Mouse (Mus musculus): Measurements from ENCODE around the gene Spata31d1d. TPM values are rescaled to one million over a fixed set of nuclear protein-coding genes. Genes with fewer than 3 reads are reported as not detected.
"Not testable (repeated sequence)": the region's sequence is repeated elsewhere in the genome, so short reads cannot be mapped to it uniquely, and the experiment has no call there.

Spata31d1d gene
- polyA plus RNA-seq, 1 experiment from 2014 or later, result not detected

DNA sequence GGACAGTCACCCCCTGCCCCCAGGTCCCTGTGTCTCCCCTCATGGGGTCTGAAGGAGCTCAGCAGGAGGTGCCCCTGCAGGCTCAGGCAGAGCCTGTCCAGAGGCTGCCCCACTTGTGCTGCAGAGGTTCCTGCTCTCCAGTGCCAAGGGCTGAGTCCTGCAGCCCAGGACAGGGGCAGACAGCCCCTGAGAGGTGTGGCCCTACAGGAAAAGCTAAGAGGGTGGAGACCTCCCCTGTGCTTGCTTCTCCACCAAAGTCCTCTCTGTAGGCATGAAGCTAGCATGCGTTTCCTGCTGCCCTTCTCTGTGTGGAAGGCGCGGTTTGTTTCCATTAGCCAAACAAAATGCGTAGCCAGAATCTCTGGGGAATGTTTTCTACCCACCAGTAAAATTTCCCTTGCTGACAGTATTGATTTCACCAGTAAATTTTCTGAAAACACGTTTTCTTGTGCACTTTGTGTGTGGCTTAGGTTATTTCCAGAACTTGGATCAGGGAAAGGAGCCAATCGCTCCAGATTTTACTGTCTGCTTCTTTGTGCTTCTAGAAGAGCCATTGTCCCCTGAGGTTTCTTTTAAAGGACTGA lies 12.6 kb downstream of the Spata31d1d start:
- not testable (repeated sequence) for H3K4me2 ChIP-seq (ENCODE audit: low read length); ATAC-seq; H3K4me3 ChIP-seq (ENCODE audit: low read length); H3K9ac ChIP-seq (ENCODE audit: low read depth, low read length); H3K9me3 ChIP-seq (ENCODE audit: control insufficient read depth, low read length); H3K27me3 ChIP-seq (replicated peaks; ENCODE audit: control insufficient read depth, insufficient read depth, low read length); H3K36me3 ChIP-seq (ENCODE audit: control insufficient read depth, insufficient read depth, low read length); H3K27ac ChIP-seq (ENCODE audit: low read depth, low read length); H3K4me1 ChIP-seq (ENCODE audit: control insufficient read depth, insufficient read depth, low read depth, low read length)
- 33% methylated on average over 6 of the region's 6 CpGs for WGBS

- Histone ChIP-seq H3K9me3 (ENCODE audit: control insufficient read depth, low read length) (no peaks in the 10 kb centered on the region), H3K27ac (ENCODE audit: low read depth, low read length) (no peak overlapping the region), H3K36me3 (ENCODE audit: control insufficient read depth, insufficient read depth, low read length) (no peaks in the 10 kb centered on the region), H3K4me2 (ENCODE audit: low read length) (no peak overlapping the region), H3K9ac (ENCODE audit: low read depth, low read length) (no peak overlapping the region), H3K27me3 (replicated peaks; ENCODE audit: control insufficient read depth, insufficient read depth, low read length) (no peaks in the 10 kb centered on the region), H3K4me1 (ENCODE audit: control insufficient read depth, insufficient read depth, low read depth, low read length) (no peaks in the 10 kb centered on the region), H3K4me3 (ENCODE audit: low read length) (no peak overlapping the region)
- ATAC-seq, result no peak
- 37% methylated on average over 3 of the region's 3 CpGs for WGBS
Observed at GRCm38 (mm10) chr13:59713710-59714109, 17.8 kb downstream of the Spata31d1d start.

GRCm38 (mm10) chr13:59711984-59712383 lies 19.6 kb downstream of the Spata31d1d start, which contains the start of gene Spata31d1b:
TSS of gene Spata31d1b (plus strand) at chr13:59712284.
- not testable (repeated sequence) for H3K4me3 ChIP-seq (ENCODE audit: low read length); H3K36me3 ChIP-seq (ENCODE audit: control insufficient read depth, insufficient read depth, low read length); H3K27ac ChIP-seq (ENCODE audit: low read depth, low read length); H3K4me2 ChIP-seq (ENCODE audit: low read length); ATAC-seq; H3K27me3 ChIP-seq (replicated peaks; ENCODE audit: control insufficient read depth, insufficient read depth, low read length); H3K9me3 ChIP-seq (ENCODE audit: control insufficient read depth, low read length); H3K9ac ChIP-seq (ENCODE audit: low read depth, low read length); H3K4me1 ChIP-seq (ENCODE audit: control insufficient read depth, insufficient read depth, low read depth, low read length)
- WGBS, result 54% methylated on average over 3 of the region's 3 CpGs

DNA sequence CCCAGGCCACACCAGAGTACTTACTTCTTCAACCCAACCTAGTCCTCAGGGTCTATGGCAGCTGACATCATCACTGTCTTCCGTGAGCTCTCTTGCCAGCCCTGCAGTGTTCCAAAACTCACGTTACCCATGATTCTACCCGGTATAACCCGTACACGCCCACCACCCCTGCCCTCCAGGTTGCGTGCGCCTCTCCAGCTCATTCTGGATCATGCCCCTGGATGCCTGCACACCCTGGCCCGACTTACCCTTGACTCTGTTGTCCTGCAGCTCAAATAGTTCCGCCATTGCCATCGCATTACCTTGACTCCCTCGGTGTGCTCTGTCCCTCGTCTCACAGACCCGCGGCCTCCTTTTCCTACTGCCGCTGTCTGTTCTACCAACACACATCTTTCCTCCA lies 21.3 kb downstream of the Spata31d1d start, which contains the start of gene Spata31d1a:
Gene Spata31d1a, minus strand, starts transcription at position 101 of the 400 bp plus-strand sequence.
- no peak within 1 kb of the TSS for H3K4me3 ChIP-seq (ENCODE audit: low read length)

DNA sequence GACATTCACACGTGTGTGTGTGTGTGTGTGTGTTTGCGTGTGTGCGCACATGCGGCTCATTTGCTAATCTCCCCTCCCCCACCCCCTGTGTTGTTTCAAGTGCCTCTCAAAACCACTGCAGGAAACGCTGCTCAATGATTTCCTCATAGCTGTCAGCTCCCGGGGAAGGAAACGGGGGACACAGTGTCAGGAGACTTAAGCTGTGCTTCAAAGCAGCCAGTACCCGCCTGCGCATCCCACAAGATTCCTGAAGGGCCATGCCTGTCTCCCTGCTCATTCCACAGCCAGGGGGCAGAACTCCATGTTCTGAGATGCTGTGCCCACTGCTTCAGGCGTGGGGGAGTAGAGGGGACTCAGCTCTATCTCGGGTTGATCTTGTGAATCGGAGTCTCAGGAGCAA lies 27.0 kb downstream of the Spata31d1d start:
- no peaks in the 10 kb centered on the region for H3K9me3 ChIP-seq (ENCODE audit: control insufficient read depth, low read length)
- no peaks in the 10 kb centered on the region for H3K4me1 ChIP-seq (ENCODE audit: control insufficient read depth, insufficient read depth, low read depth, low read length)
- no peak overlapping the region for H3K27ac ChIP-seq (ENCODE audit: low read depth, low read length)
- H3K36me3 ChIP-seq (ENCODE audit: control insufficient read depth, insufficient read depth, low read length), result no peaks in the 10 kb centered on the region
- H3K27me3 ChIP-seq (replicated peaks; ENCODE audit: control insufficient read depth, insufficient read depth, low read length), result no peaks in the 10 kb centered on the region
- no peak overlapping the region for H3K4me2 ChIP-seq (ENCODE audit: low read length)
- WGBS, result 61% methylated on average over 12 of the region's 12 CpGs
- H3K9ac ChIP-seq (ENCODE audit: low read depth, low read length), result no peak overlapping the region
- no peak for ATAC-seq
- H3K4me3 ChIP-seq (ENCODE audit: low read length), result no peak overlapping the region

More for the DNA sequence above, 21.3 kb downstream of the Spata31d1d start, which contains the start of gene Spata31d1a:
- Histone ChIP-seq H3K4me2 (ENCODE audit: low read length) (no peak within 1 kb of the TSS), H3K27me3 (replicated peaks; ENCODE audit: control insufficient read depth, insufficient read depth, low read length) (no peaks in the 10 kb centered on the region), H3K9me3 (ENCODE audit: control insufficient read depth, low read length) (no peaks in the 10 kb centered on the region), H3K27ac (ENCODE audit: low read depth, low read length) (no peak within 1 kb of the TSS), H3K9ac (ENCODE audit: low read depth, low read length) (no peak within 1 kb of the TSS), H3K4me1 (ENCODE audit: control insufficient read depth, insufficient read depth, low read depth, low read length) (no peaks in the 10 kb centered on the region), H3K36me3 (ENCODE audit: control insufficient read depth, insufficient read depth, low read length) (no peaks in the 10 kb centered on the region)
- ATAC-seq, result no peak
- 90% methylated on average over 15 of the region's 15 CpGs for WGBS

- no peak for ATAC-seq
- H3K9ac ChIP-seq (ENCODE audit: low read depth, low read length), result no peak overlapping the region
- no peaks in the 10 kb centered on the region for H3K36me3 ChIP-seq (ENCODE audit: control insufficient read depth, insufficient read depth, low read length)
- no peak overlapping the region for H3K27ac ChIP-seq (ENCODE audit: low read depth, low read length)
- H3K4me3 ChIP-seq (ENCODE audit: low read length), result no peak overlapping the region
- no peaks in the 10 kb centered on the region for H3K4me1 ChIP-seq (ENCODE audit: control insufficient read depth, insufficient read depth, low read depth, low read length)
- no peaks in the 10 kb centered on the region for H3K9me3 ChIP-seq (ENCODE audit: control insufficient read depth, low read length)
- no peak overlapping the region for H3K4me2 ChIP-seq (ENCODE audit: low read length)
- no peaks in the 10 kb centered on the region for H3K27me3 ChIP-seq (replicated peaks; ENCODE audit: control insufficient read depth, insufficient read depth, low read length)
- WGBS, result 89% methylated on average over 12 of the region's 12 CpGs
Observed at GRCm38 (mm10) chr13:59703514-59703913, 28.0 kb downstream of the Spata31d1d start.

GRCm38 (mm10) chr13:59700137-59700536 lies 31.4 kb downstream of the Spata31d1d start:
- H3K9me3 ChIP-seq (ENCODE audit: control insufficient read depth, low read length); H3K4me1 ChIP-seq (ENCODE audit: control insufficient read depth, insufficient read depth, low read depth, low read length); H3K27ac ChIP-seq (ENCODE audit: low read depth, low read length); H3K27me3 ChIP-seq (replicated peaks; ENCODE audit: control insufficient read depth, insufficient read depth, low read length); ATAC-seq; H3K36me3 ChIP-seq (ENCODE audit: control insufficient read depth, insufficient read depth, low read length); H3K4me2 ChIP-seq (ENCODE audit: low read length); H3K4me3 ChIP-seq (ENCODE audit: low read length); H3K9ac ChIP-seq (ENCODE audit: low read depth, low read length): not testable (repeated sequence)
- WGBS, result 70% methylated on average over 1 of the region's 1 CpGs

DNA sequence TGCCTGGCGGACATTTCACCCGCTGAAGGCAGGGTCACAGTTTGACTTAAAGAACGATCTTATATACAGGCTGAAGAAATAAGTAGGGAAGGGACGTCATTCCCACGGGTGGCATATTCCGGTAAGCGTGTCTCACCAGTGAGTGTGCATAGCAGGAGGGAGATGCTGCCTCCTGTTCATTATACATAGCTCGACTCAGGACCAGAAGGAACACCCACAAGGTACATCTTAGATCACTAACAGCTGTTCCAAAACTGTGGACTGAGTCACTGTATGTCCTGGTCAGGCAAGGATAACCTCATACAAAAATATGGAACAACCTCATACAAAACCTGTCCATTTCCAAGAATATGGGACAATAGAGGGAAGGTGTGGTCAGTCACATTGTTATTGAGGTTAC lies 32.4 kb downstream of the Spata31d1d start:
- Histone ChIP-seq H3K27ac (ENCODE audit: low read depth, low read length) (no peak overlapping the region), H3K9ac (ENCODE audit: low read depth, low read length) (no peak overlapping the region), H3K9me3 (ENCODE audit: control insufficient read depth, low read length) (no peaks in the 10 kb centered on the region), H3K4me2 (ENCODE audit: low read length) (no peak overlapping the region), H3K4me1 (ENCODE audit: control insufficient read depth, insufficient read depth, low read depth, low read length) (no peaks in the 10 kb centered on the region), H3K36me3 (ENCODE audit: control insufficient read depth, insufficient read depth, low read length) (no peaks in the 10 kb centered on the region), H3K27me3 (replicated peaks; ENCODE audit: control insufficient read depth, insufficient read depth, low read length) (no peaks in the 10 kb centered on the region), H3K4me3 (ENCODE audit: low read length) (no peak overlapping the region)
- 90% methylated on average over 8 of the region's 8 CpGs for WGBS
- no peak for ATAC-seq

GRCm38 (mm10) chr13:59695781-59696180 lies 35.8 kb downstream of the Spata31d1d start:
- ATAC-seq, result no peak
- Histone ChIP-seq H3K9ac (ENCODE audit: low read depth, low read length) (no peak overlapping the region), H3K27me3 (replicated peaks; ENCODE audit: control insufficient read depth, insufficient read depth, low read length) (no peaks in the 10 kb centered on the region), H3K27ac (ENCODE audit: low read depth, low read length) (no peak overlapping the region), H3K36me3 (ENCODE audit: control insufficient read depth, insufficient read depth, low read length) (no peaks in the 10 kb centered on the region), H3K4me1 (ENCODE audit: control insufficient read depth, insufficient read depth, low read depth, low read length) (no peaks in the 10 kb centered on the region), H3K4me3 (ENCODE audit: low read length) (no peak overlapping the region), H3K4me2 (ENCODE audit: low read length) (no peak overlapping the region), H3K9me3 (ENCODE audit: control insufficient read depth, low read length) (no peaks in the 10 kb centered on the region)
- WGBS, result 91% methylated on average over 7 of the region's 7 CpGs

Data from hindbrain, embryonic 16.5 days (tissue).